Mouse (Mus musculus) left cerebral cortex, adult 11 months (tissue): ENCODE measurements around the gene Gas6.

Experiments
- DNase-seq: peaks from one replicate; pipeline ENCODE4 v3.0.0; 2022; ENCODE audit warnings: low spot score

Gas6 gene

DNA sequence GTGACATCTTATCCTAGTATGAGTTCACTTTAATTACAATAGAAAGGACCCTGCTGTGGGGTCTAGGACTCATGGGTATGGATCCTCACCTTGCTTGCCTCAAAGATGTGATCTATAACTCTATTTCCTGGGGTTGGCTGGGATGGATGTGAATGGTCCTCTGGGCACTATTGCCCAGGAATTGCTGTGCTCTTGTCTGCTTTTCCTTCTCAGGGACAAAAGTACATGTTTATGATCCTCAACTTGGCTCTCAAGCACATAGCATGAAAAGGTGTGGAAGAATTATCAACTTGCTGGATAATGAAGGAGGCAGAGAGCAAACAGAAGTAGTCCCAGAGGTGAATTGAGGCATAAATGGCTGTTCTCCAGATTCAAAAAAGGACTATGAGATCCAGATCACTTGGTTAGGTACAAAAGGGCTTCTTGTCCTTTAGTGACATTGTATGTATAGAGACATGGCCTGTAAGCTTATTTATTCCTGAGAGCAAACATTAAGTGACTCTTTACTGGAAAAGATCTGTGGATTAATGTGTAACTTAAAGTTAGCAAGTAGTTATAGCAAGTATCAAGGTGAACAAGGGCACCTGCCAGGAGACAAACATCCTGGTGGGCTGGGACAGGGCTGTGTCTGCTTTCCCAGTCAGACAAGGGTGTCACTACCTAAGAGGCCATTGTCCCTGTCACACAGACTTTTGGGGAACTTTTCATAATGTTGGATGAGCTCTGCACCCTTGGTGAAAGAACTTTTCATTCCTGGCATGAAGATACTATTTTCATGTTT lies 10.8 kb upstream of the Gas6 start:
- no peak for DNase-seq

DNA sequence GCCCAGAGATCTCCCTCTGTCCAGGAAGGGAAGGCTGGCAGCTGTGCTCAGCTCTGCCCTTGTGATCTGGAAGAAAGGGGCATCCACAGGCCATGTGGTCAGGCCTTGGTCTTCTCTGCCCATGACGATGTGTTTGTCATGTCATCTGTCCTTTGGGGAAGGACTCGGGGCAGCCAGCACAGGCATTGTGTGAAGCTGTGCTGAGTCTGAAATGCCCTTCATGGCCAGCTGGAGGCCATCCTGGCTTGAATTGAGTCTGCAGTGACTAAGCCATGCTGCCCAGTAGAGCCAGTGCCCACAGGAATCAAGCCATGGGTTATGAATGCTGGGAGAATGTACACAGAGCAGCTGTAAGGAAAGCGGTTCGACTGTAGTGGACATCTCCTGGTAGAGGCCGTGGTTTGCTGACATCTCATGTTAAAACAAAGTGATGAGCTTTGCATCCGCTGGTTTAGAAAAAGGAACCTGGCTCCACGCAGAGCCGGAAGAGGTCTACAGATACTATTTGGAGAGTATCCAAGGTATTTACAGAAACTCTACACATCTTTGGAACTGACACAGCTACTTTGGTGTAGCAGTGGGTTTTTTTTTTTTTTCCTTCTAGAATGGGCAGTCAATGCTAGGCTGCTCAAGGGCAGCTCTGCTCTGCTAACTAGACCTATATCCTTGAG lies 9.8 kb upstream of the Gas6 start:
- no peak for DNase-seq

DNA sequence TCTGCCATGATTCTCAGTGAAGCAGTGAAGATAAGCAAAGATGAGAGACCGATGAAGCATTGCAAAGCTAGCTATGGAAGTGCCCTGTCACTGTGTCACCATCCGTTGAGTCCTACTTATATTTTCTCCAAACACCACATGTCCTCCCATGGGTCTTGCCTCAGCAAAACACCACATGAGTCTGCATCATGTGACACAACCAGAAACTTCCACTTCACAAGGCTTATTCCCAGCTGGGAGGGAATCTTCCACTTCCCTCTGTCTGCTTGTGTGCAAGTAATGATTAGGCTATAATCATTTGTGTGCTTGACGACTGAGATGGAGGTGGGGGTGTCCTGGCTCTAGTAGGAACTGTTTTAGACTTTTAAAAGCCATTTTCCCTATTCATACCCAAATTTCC lies 6.9 kb upstream of the Gas6 start:
- no peak for DNase-seq

DNA sequence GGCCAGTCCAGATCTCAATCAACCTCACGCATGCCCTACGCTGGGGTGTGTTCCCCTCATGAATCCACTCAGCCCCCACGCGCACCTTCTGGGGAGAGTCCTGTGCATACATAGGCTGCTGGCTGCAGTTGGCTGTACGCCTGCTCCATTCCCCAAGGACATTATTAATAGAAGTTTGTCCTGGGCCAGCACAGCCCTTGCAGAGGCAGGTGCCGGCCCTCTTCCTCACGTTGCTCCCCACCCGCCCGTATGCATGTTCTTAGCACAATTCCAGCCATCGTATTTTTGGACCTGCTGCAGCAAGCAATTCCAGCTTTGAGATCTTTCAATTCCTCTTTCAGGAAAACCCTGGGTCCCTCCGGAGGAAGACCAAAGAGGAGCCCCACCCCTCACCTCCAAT lies 1.3 kb downstream of the Gas6 start:
- DNase-seq, result no peak

DNA sequence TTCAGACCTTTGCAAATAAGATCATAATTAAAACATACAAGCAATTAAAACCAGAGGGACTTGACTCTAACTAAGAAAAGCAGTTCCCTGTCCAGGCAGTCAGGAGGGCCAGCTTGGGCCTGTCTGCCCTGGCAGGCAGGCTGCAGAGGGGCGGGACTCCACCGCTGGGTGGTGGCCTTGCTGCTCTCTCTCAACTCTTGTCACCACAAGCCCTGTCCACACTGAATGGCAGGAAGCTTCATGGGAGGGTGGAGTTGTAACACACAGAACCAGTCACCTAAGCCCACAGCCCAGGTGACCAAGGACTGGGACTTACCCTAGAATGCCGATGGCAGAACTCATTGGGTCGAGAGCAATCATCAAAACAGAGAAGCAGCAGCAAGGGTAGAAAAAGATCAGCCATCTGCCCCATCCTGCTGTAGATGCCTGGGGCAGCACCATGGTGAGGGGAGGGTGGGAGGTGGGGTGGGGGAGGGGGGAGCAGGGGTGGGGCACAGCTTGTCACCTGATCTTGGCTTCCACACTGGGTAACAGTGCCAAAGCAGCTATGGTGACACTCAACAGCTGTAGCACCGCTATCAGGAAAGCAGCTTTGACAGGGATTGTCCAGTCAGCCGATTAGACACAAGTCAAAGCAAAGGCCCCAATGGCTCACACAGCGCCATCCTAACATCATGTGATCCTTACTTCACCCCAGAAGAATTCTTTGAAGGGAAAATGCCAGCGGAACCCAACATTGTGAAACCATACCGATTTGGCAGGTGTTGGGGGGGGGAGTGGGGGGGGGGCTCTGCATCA lies 1.9 kb downstream of the Gas6 start:
- no peak for DNase-seq

DNA sequence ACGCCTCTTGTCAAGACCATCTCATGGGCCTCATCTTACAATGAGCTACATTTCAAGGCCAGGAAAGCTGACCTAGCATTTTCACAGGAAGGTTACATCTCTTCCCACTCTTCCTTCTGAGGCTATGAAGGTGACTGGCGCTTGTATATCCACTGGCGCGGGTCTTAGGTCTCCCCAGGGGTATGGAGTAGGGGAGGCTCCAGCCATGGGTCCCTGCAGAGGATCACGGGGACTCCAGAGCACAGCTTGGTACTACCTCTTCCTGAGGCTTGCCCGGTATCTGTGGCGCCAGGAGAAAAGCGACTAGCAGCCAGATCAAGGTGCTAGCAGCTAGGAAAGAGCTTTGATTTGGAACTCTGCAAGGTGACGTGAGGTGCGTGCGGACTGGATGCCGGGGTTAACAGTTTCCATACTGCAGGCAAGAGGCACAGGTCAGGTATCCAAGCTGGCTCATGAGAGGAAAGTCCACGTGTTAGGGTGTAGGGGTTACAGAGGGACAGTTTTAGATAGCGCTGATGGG lies 2.7 kb downstream of the Gas6 start:
- no peak for DNase-seq

DNA sequence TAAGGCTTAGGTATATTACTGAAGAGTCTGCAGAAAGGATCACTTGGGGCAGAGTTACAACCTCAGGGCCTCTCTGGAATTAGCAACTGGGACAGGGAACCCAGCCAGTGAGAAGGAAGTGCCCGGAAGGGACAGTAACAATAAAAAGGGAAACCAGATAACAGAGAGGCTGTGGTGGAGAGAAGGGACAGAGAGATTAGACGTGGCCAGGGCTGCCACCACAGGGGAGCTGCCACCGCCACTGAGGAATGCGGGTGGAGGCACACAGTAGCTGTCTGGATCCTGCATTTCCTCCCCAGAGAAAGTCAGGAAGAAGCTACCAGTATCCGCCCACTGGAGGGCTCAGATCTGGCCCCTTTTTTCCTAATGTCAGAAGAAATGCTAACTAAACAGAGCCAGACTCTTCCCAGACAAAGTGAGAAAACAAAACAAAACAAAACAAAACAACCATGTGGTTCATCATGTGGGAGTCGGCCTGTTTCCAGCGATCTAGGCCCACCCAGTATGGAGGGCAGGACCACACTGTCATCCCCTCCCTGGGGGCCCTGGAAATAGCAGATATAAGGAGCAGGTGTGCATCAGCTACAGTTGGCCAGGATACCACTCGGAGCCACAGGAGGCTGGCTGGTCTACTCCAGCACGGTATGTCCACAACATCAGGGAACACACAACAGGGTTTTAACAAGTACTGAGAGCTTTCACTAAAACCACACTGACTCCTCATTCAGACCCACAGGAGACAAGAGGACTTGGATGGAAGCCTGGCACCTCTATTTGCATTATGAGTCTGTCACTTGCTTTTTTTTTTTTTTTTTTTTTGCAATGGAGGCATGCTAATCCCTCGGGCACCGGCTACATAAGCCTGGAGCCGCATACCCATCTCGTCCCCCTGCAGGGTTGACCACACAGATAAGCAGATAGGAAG lies 4.0 kb downstream of the Gas6 start:
- no peak for DNase-seq

DNA sequence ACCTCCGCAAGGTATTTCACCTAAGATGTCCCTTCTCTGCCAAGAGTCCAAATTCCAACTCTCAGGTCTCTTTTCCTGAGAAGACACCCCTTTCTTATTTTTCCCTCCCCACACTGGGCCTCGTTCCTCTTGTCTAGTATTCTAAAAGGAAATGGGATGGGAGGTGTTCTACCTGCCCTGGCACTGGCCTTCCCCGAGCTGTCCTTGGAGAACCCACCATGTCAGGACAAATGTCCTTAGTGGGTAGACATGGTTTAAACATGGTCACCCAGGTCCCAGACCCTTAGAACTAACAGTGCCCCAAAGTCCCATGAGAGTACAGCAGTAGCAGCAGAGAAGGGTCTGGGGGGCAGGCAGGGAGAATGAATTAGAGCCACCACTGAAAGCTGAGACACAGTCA lies 4.9 kb downstream of the Gas6 start:
- DNase-seq, result no peak

DNA sequence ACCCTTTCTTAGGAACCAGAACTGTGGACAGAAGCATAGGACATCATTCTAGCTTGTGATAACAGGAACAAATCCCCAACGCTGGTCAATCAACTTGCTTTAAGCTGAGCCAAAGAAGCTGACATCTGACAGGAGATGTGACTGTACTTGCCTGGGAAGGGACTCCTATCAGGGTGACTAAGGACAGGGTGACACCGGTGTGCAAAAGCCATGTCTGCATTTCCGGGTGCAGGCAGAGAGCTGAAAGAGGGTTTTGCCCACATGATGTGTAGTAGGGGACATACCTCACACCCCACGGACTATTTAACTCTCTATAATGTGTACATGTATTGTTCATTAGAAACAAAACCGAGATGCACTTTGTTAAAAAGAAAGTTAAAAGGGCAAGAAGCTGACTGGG lies 11.1 kb downstream of the Gas6 start:
- DNase-seq, result no peak

DNA sequence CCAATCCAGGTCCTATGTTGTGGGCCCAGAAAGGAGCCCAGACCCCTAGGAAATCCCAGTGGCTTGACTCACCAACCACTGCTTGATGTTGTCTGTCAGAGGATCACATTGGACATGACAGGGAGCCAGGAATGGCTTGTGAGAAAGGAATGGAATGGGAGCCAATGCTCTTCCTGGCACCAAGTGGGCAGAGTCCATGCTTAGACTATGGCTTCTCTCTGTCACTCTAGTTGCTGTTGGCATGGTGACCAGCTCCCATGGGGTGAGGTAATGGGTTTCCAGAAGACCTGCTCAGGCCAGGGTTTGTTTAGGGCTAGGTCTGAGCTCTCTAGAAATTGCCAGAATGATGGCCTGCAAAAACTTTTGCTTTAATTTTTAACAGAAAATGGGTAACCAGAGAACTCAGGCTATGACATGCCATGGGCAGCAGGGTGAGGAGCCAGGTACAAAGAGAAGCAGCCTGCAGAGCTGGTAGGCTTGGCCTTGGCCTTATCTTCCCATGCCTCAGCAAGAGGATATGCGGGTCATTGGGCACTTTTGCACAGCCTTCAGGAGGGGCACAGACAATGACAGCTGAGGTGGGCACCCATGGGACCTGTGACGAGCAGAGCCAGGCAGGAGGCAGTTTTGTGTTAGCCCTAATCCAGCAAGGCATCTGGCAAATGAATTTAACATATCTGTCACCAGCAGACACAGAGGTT lies 12.0 kb downstream of the Gas6 start:
- no peak for DNase-seq

DNA sequence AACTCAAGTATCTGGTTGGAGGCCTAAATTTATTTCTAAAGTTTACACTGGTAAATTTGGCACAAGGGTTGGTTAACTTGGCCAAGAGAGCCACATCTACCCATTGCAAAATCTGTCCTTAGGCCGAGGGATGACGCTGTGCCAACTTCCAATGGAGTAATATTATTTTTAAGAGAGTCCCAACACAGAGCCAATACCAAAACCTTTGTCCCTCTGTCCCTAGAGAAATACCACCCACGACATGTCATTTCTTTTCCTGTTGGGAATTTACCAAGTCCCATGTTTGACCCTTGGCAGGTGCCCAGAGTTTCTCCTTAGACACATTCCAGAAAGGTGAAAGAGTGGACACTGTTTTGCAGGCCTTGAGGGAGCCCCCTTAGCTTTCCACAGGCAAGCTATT lies 12.7 kb downstream of the Gas6 start:
- no peak for DNase-seq

DNA sequence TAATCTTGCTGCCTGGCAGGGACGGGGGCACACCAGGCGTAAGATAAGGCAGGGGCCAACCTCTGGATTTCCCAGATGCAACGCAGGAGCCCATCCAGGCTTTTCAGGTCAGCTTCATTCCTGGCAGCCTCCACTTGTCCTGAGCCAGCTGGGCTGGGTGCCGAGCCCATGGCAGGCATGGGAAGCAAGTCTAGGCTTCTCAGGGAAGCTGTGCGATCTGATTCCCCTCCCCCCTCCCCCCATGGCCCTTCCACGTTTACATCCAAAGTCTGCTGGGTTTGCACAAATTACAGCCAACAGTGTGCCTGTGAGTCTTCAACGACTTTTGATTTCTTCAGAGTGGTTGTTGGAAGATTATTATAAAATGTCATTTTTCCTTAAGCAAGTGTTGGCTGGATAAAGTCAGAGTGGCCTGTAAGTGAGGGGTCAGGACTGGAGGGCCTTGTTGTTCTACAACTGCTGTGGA lies 13.2 kb downstream of the Gas6 start:
- no peak for DNase-seq

DNA sequence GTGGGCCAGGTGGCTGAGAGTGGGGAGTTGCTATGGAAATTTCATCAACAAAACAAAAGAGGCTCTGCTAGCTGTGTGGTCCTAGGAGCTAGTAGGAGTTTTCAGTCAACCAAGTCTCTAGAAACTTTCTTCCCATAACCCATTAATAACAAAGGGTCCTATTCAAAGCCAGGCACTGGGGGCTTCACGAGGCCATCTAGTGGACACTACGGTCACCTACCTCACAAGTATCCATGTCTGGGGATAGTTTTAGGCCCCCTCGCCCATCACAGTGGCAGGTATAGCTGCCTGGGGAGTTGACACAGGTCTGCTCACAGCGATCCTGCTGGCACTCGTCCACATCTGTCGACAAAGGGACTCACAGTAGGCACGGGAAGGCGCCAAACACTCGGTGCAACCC lies 18.4 kb downstream of the Gas6 start:
- no peak for DNase-seq

DNA sequence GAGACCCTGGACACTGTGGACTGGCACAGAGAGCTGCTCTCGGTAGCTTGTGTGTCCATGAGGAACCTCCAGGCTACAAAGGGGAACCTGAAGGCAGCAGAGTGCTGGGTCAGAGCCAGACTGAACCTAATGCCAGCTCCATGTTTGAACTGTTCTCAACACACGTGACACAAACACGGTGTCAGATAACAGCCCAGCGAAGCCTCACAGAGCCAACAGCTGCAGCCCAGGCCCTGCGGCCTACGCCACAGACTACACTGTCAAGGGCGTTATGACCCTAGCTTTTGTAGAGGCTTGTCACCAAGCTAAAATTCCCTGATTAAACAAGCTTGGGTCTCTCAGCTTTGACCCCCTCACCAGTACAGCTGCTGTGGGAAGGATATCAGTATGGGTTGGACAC lies 22.0 kb downstream of the Gas6 start:
- DNase-seq, result no peak

DNA sequence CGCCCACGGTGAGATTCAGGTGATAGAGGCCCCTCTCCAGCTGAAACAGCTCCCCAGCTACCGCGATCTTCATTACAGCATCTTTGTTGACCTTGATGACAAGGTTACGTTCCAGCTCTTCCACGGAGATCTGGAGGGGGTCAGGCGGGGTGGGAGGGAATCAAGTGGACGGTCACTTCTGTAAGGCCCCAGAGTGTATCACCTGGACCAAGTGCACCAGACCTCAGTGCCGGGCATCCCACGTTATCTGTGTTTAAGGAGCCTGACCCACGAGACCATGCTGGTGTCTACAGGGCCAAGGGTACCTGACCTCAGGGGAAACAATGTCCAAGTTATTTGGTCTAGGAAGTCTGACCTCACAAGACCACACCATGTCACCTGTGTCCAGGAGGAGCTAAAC lies 22.8 kb downstream of the Gas6 start:
- DNase-seq, result no peak

DNA sequence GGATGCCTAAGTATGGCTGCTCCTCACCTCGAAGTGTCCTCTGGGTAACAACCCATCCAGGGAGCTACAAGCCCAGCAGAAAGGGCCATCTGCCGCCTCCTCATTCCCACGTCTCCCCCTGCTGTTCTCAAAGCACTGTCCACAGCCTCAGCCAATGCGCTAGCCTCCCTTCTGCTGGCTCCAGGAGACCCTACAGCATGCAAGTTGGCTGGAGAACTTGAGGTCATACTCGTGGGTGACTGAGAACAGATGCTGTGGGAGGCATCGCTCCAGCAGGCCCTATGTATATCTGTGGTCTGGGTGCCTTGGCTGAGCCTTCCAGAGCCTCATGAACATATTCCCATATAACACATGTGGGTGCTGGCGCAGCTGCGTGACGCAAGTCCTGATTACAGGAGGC lies 25.6 kb downstream of the Gas6 start:
- no peak for DNase-seq

DNA sequence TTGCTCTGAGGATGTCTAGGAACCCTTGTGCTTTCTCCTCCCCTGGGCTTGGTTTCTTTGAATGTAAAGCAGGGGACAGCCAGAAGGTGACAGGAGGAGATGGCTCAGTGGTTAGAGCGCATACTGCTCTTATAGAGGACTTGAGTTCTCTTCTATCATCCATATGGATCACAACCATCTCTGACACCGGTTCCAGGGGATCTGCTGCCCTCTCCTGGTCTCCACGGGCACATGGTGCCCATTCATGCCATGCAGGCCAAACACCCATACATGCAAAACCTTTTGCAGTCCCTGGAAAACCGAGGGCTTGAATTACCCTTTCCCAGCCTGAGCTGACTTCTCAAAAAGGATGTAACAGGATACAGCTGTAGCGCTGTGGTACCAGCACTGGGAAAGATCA lies 27.3 kb downstream of the Gas6 start:
- DNase-seq, result no peak

DNA sequence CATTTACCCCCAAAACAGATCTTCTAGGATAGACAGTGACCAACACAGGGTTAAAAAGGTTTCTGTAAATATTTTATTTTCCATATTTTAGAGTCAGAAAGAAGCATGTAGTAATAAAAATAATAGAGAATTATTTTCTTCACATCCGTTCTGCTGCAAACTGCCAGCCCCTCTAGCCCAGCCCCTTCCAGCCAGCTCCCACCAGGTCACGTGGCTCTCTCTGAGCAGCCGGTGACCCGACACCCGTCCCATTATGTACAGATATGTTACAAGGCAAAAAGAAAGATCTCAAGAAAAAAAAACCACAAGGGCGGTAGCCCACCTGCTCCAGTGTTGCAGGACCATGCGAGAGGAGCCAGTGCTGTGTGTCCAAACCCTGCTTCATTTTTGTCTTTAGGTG lies 29.0 kb downstream of the Gas6 start:
- DNase-seq, result no peak

DNA sequence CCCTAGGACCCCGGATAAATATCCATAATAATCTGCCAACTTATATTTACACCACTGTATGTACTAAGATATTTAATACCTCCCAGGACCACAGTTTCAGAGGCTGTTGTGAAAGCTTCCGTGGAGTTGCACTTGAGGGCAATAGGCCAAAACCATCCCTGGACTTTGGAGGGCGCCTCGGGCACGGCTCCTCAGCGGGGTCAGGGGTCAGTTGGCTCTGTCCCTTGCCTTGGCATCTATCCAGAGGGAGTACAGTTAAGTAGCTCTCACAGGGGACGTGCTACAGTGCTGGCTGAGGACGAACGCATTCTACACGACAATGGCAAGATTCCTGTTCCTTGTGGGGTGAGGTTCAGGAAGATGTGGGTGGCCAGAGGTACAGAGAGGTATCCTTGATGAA lies 31.9 kb downstream of the Gas6 start:
- no peak for DNase-seq

DNA sequence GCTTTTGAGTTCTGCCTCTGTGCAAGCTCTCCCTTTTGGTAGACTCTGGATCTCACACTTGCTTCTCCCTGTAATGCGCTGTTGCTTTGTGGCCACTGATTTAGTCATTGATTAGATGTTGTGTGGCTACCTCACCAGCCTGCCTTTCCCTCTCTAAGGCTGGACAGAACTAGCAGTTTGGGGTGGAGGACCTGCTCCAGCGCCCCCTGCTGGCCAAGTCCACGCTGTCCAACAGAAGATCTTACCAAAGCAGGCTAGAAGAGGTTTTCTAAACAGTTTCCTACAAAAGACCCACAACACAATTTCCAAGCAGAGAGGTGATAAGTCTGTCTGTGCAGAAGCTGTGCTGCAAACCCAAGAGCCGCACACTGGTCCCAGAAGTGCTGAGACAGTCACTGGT lies 32.4 kb downstream of the Gas6 start:
- DNase-seq, result peak; percentile 70
